Mouse (Mus musculus) liver, adult 10 weeks (tissue): ENCODE results near the gene Ahsg. TPM values are rescaled to one million over a fixed set of nuclear protein-coding genes. Genes with fewer than 3 reads are reported as not detected.

ENCODE experiments used
- polyA plus RNA-seq: library from polyadenylated mRNA; stranded (reverse); fragments of 350-450 nt; fragmentation: Illumina TruSeq; extraction: RNeasy Lipid Tissue Mini Kit (QIAGEN cat#74804); gene quantifications from one replicate; pipeline ENCODE4 v1.2.3, GENCODE M21; 2014; ENCODE audit warnings: low read depth, low replicate concordance

Ahsg gene
- polyA plus RNA-seq, result 10,784 TPM

DNA sequence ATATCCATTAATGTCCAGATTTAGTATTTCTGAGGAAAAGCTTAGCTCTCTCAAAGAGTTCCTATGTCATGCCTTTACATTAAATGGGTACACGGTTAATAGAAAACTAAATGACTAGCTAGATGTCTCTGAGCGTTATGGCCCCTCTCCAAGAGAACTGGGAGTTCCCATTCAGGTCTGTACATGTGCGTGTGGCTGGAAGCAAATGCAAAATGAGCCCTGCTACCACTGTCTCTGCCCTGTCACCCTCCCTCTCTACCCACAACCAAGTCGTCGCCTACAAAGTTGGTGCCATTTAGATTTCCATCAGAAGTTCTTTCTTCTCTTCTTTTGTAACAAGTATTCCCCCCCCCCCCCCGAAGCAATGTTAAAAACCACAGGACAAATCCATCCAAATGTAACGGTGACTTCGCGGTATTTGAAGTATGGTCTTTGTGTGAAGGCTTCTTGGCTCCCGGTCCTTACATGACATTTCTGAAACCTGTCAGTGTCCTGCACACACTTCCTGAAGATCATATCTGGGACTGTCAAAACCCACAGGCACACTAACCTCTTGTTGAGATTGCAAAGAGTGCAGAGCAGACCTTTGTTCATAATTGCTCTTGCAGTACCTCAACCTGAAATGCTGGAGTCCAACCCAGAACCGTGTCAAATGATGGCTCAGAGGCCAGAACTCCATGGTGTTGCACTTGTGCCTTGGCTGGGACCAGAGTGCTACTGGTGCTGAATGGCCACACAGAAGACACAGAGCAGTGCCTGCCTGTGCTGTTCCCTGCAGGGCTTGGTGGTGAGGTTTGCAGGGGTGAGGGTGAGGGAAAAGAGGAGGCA, at the start of gene Ahsg:
Gene Ahsg (plus strand): TSS at position 595 of the 828 bp plus-strand sequence.

DNA sequence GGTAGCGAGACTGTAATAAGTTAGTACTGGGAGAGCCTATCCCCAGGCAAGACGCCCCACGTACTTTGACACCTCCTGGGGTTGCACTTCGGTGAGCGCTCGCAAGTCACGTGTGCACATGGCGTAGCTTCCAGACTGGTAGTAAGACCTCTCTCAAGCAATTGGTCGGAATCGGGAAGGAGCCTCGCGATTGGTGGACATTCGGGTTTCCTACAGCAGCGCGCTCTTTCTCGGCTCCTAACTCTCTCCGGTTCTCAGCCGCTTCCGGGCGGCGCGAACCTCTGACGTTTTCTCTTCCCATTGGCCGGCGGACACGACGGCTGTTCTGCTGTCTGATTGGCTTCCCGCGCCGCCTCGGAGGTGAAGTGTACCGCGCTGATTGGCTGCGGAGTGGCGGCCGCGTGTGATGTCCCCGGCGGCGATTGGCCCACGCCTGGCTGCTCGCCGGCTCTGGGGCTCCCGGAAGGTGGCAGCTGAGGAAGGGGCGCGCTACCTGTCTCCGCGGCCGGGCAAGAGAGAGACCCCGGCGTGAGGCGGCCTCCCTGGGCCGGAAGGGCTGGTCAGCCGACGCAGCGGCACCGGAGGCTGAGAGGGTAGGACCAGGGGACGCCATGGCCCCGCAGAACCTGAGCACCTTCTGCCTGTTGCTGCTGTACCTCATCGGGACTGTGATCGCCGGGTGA, 33.5 kb upstream of the Ahsg start, which contains the start of the genes Tbccd1 and Dnajb11:
Gene Tbccd1 (minus strand): TSS at position 239 of the 683 bp plus-strand sequence.
Gene Dnajb11 (plus strand): TSS at position 415 of the 683 bp plus-strand sequence.

DNA sequence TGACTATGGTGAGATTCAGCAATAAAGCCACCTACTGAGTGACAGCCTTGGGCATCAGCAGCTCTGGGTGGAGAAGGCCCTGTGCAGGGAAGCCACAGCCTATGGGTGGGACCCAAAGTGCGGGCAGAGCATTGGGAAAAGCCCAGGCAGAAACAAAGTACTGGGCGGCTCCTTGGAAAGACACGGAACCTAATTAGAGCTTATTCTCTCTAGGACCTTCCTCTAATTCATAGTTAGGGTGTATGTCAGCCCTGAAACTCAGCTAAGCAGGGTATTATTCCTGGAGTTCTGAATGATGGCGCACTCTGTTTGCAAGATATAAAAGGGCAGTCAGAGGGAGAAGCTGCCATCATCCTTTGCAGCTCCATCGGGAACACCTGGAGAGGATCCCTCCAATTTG, 27.0 kb downstream of the Ahsg start, which contains the start of gene Fetub:
Gene Fetub (plus strand): TSS at position 301 of the 400 bp plus-strand sequence.

Other genes starting within 250 kb of the Ahsg start
- not detected for gene Dgkg, start 234.1 kb upstream of the Ahsg start, polyA plus RNA-seq
- not detected for gene Crygs, start 79.7 kb upstream of the Ahsg start, polyA plus RNA-seq
- 18.6 TPM for gene Tbccd1, start 33.6 kb upstream of the Ahsg start, polyA plus RNA-seq
- 70.8 TPM for gene Dnajb11, start 33.4 kb upstream of the Ahsg start, polyA plus RNA-seq
- 367 TPM for gene Fetub, start 27.1 kb downstream of the Ahsg start, polyA plus RNA-seq
- 1,812 TPM for gene Hrg, start 59.8 kb downstream of the Ahsg start, polyA plus RNA-seq
- 363 TPM for gene Kng2, start 138.2 kb downstream of the Ahsg start, polyA plus RNA-seq
- 2,910 TPM for gene Kng1, start 166.6 kb downstream of the Ahsg start, polyA plus RNA-seq
- gene Eif4a2, start 216.2 kb downstream of the Ahsg start, polyA plus RNA-seq, result 1,059 TPM
- 6.8 TPM for gene Rfc4, start 236.5 kb downstream of the Ahsg start, polyA plus RNA-seq